Mouse (Mus musculus) heart, adult 2 months (tissue): ENCODE measurements around the gene D7Ertd443e.

Experiments used
- CTCF ChIP-seq: fragments of 200-600 bp; IDR thresholded peaks from 2 replicates; pipeline ENCODE4 v1.8.1; 2022; ENCODE audit warnings: antibody characterized with exemption, mild to moderate bottlenecking, moderate library complexity
- EP300 ChIP-seq: fragments of 200-500 bp; IDR thresholded peaks from 2 replicates; pipeline ENCODE4 v1.6.1; 2011; ENCODE audit warnings: low read depth, low read length, control low read depth; ENCODE audit not compliant: insufficient read depth
- POLR2A ChIP-seq: fragments of 200-500 bp; IDR thresholded peaks from 2 replicates; pipeline ENCODE4 v1.6.1; 2011; ENCODE audit warnings: mild to moderate bottlenecking, low read depth, low read length, control low read depth; ENCODE audit not compliant: insufficient read depth

GRCm38 (mm10) chr7:134287570-134288222 lies 97.8 kb downstream of the D7Ertd443e start:
- TF ChIP-seq CTCF (no peak), POLR2A (no peak), EP300 (no peak)
